Mouse (Mus musculus) adipocyte (in vitro differentiated cells): Measurements from ENCODE around the gene Tat.

ENCODE experiments used
- DNase-seq: peaks from one replicate; pipeline ENCODE4 v3.0.0-alpha.2; 2016; ENCODE audit warnings: low spot score

Gene Tat

GRCm38 (mm10) chr8:109990224-109990623, at the start of gene Tat:
TSS of gene Tat (plus strand) at chr8:109990437.
- no peak for DNase-seq

DNA sequence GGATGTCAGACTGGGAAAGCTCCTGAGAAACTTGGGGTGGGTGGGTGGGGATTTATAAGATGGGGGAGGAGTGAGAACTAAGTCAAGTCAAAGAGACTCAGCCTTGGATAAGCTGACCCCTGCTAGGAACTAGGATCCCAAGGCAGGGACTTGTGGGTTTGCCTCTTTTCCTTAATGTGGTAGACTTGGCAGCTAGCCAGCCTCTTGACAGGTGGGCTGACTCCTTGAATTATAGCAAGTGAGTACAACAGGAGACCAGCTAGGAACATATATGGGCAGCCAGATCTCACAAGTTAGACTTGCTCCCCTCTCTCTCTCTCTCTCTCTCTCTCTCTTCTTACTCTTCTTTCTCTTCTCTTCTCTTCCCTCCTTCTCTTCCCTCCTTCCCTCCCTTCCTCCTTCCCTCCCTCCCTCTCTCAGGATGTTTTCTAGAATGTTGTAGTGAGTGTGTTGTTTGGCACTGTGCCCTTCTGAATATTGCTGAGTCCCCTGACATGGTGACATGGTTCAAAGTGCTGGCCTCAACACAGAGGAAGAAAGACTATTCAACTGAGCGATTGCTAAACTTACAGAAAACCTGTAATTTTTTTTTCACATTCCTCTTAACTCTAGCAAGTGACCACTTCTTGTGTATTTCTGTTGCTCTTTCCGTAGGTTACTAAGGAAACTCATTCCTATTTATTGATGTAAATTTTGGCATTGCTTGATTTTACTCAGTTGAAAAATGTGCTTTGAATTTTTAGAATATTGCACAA, 48.5 kb upstream of the Tat start:
- DNase-seq: peak; percentile 14

DNA sequence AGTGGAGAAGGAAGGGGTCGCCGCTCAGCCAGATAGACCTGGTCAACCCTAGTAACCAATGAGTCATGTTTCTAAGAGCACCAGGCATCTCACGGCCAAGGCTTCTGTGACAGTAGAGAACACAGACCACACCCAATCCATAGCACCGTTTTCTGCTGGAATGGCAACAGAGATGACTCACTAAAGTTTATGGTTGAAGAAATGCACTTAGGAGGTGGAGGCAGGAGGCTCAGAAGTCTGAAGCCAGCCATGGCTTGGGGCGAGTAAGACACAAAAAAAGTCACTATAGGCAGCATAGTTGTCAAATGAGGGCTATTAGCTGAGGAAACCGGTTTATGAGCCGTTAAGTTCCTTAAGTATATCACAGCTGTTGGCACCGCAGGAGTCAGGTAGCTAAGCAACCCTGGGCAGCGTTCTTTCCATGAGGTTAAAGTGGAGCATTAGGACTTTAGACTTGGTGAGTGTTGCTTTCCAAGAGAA, 45.0 kb upstream of the Tat start:
- no peak for DNase-seq

DNA sequence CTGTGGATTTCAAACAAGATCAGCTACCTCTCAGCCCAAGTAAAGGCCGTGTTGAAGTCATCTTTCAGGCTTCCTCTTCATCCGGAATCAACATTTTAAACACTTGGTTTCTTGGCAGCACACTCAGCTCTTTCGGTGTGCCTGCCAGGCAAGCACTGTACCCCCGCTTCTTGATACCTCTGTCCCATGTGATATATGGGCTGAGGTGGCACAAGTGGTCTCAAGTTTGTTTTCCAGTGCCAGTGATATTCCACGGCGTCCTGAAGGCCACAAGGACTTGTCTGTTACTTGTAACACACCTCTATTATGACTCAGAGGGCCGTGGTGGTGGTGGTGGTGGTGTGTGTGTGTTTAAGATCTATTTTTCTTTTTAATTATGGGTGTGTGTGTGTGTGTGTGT, 44.5 kb upstream of the Tat start:
- DNase-seq: no peak

- DNase-seq: no peak
These were observed 44.0 kb upstream of the Tat start for GRCm38 (mm10) chr8:109946272-109946671.

DNA sequence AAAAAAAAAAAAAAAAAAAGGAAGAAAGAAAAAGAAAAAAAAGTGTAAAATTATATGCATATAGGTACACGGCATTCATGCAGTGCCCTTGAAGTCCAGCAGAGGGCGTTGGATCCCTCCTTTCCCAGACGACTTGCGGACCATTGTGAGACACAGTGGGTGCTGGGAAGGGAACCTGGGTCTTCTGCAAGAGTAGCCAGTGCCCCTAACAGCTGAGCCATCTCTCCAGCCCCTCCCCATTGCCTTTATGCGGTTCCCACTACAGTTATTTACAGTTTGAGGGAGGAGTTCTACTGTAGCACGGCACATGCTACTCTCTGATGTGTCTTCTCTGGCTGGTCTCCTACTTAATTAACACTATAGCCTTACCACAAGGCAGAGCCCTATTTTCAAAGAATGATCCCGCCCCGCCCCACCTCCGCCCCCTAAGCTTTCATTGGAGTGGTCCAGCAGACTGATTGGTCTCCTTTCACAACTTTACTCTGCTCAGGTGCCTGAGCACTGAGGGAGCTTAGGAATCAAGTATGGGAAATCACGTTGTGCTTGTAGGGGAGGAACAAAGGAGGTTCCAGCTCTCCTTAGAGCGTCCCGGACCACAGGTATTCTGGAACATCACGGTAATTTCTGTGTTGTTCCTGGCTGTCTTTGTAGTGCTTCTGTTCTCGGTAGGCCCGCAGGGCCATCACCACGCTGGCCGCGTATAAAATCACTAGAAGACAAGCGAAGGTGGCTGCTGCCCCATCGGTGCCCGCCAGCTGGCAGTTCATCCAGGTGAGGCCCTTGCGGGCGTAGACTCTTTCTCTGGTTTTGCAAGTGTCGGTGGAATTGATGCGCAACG, 42.6 kb upstream of the Tat start:
- no peak for DNase-seq

- DNase-seq: no peak
These were observed 42.0 kb upstream of the Tat start for GRCm38 (mm10) chr8:109948285-109948564.

DNA sequence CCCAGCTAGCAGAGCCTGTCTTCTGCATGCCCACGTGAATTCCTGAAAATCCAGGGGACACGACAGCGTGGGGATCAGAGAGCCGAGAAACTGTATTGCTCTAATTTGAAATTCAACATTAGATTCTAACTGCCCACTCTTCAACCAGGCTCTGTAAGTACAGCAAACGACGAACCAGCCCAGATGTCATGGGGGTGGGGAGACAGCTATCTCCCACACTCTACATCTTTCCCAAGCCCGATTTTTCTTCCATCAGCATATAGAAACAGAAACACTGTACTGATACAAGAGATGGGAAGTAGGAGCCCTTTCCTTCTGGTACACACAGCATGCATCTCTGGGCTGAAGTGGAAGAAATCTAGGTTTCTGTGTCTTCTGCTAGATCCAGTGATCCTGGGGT, 38.1 kb upstream of the Tat start:
- DNase-seq: no peak

- no peak for DNase-seq
These were observed 35.7 kb upstream of the Tat start for GRCm38 (mm10) chr8:109954486-109954948.

- DNase-seq: no peak
These were observed 32.8 kb upstream of the Tat start for GRCm38 (mm10) chr8:109957167-109958028.

DNA sequence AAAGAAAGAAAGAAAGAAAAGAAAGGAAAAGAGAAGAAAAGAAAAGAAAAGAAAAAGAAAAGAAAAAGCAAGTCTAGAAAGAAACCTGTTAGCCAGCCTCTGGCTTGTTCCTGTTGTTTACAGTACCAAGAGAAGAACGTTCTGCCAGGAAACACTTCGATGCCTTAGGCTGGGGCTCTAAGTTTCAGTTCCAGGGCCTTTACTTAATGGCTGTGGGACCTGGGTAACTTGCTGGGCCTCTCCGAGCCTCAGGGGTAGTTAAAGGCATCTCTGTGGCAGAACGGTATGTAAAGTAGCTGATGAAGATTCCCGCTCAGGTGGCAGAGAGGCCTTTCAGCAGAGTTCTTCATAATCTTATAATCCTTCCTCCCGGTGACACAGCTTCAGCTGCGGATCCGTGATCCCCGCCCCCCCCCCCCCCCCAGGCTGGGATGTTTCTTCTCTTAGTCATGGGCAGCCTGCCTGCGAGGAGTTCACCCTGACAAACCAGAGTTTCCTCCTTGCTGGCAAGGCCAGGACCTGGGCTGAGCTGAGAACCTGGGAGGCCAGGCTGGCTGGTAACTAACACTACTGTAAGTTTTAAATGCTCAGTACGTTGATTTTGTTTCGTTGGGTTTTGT, 32.1 kb upstream of the Tat start:
- peak; percentile 43 for DNase-seq

DNA sequence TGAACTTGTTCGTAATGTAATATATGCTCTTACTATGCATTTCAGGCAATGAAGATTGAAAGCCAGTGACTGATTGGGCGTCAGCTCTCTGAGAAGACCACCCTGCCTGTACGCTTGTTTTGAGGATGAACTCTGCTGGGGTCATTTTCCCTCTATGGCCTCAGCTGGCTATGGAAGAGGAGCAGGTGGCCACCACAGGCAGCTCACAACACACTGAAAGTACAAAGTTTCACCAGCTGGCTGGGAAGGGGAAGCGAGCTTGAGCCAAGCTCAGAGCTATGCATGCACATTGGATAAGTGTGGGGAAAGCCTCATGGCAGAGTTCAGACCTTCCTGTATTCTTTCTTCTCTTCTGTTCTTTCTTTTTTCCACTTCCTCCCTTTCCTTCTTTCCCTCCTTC, 31.1 kb upstream of the Tat start:
- DNase-seq: no peak

DNA sequence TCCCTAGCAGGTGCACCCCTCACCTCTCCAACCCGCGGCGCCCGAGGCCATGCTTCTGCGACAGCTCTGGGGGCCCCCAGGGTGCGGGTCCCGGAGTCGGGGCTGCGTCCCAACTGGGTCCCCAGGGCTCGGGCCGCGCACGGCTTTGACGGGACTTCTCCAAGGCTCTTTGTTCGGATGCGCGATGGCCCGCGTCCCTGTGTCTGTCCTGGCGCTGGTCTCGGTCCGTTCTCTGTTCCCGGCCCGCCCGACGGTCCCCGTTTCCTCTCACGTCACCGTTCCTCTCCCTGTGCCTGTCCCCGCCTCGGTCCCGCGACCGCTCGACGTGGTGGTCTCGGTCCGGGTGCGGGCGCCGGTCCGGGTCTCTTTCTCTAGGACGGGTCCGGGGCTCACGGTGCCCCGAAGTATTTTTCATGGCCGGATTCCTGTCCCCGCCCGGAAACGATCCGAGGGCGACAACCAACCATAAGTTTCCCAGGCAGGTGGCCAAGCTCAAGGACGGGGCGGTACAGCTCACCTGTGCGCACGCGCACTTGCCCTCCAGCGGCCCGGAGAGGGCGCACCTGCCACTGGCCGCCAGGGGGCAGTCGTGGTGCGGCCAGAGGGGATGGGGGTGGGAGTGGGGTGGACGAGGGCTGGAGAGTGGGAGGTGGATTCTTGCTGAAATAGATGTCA, 28.4 kb upstream of the Tat start, which contains the start of gene Marveld3:
Gene Marveld3, minus strand, starts transcription at position 511 of the 675 bp plus-strand sequence.
- no peak for DNase-seq

DNA sequence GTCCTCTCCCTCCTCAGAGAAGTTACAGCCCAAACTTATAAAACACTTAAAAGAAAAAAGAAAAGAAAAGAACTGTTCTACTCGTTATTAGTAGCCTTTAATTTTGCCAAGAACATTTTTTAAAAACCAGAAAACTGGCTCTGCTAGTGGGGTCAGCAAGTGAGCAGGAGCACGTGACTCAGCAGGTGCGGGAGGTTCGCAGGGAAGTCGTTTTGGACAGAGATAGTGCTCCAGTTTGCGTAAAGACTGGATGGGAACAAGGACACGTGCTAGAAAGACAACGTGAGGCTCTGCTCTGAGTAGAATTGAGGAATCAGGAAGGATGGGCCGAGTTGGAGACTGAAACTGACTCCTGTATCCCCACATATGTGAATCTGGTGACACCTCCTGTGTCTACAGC, 27.3 kb upstream of the Tat start:
- DNase-seq: no peak

- no peak for DNase-seq
These were observed 26.8 kb upstream of the Tat start for GRCm38 (mm10) chr8:109963421-109963820.

- no peak for DNase-seq
These were observed 26.1 kb upstream of the Tat start for GRCm38 (mm10) chr8:109964106-109964505.

GRCm38 (mm10) chr8:109968837-109969236, 21.4 kb upstream of the Tat start:
- no peak for DNase-seq

GRCm38 (mm10) chr8:109970323-109970722, 19.9 kb upstream of the Tat start:
- DNase-seq: peak; percentile 50

DNA sequence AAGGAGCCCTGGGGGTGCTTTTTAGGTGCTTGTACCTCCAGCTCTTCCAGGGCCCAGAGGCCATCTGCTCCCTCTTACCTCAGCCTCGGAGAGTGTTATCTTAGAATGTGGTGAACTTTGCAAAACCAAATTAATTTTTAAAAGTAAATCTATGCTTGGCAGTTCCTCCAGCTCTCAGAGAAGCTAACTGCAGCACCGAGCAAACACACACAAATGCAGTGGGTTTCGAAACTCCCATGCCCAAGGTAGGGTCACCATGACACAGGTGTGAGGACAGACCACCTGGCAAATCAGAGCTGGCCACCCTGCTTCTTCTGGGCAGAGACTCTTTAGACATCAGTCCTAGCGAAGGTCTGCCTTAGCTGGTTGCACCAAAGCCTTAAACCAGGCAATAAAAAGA, 17.3 kb upstream of the Tat start:
- no peak for DNase-seq

DNA sequence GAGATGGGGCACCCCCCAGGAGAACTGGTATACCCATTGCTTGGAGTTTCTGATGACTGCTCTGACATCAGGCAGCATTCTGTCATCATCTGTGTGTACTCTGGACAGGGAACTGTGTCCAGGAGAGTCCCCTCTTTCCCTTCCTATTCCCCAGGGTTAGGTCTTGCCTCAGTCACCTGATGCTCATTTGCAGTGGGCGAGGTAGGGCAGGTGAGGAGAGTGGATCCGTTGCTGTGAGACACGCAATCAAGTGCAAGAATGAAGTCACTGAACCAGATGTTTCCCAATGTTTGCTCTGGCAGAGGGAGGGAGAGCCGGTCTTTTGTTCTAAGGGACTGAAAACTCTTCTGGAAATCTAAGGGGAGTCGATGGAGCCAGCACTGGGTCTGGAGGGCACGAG, 10.9 kb upstream of the Tat start:
- DNase-seq: no peak

- no peak for DNase-seq
These were observed 7.7 kb upstream of the Tat start for GRCm38 (mm10) chr8:109982386-109983105.
